Mouse (Mus musculus): ENCODE measurements around the gene Disp1. TPM values are rescaled to one million over a fixed set of nuclear protein-coding genes. Genes with fewer than 3 reads are reported as not detected.
A peak's percentile ranks its signal among the peaks of the same experiment; 100 is the strongest.

The Disp1 gene
- polyA plus RNA-seq, 1 experiment from 2014 or later, result 7.8 TPM

GRCm38 (mm10) chr1:183194763-183195162 lies 26.6 kb downstream of the Disp1 start:
- 0 out of 2 replicates have a peak overlapping the region, but pooled peaks have one; percentile 25 for H3K4me2 ChIP-seq
- 85% methylated on average over 18 of the region's 18 CpGs for WGBS
- no peak overlapping the region for H3K4me3 ChIP-seq
- H3K36me3 ChIP-seq, result no peaks in the 10 kb centered on the region
- H3K4me1 ChIP-seq (replicated peaks), result peaks cover 33% of the 10 kb centered on the region
- no peak for ATAC-seq (replicated peaks; ENCODE audit: insufficient number of reproducible peaks, insufficient read depth, low FRiP score, low read depth)
- H3K9me3 ChIP-seq (replicated peaks), result no peaks in the 10 kb centered on the region
- no peak overlapping the region for H3K9ac ChIP-seq
- H3K27ac ChIP-seq, result no peak overlapping the region
- H3K27me3 ChIP-seq, result no peaks in the 10 kb centered on the region

GRCm38 (mm10) chr1:183194151-183194550 lies 27.2 kb downstream of the Disp1 start:
- ATAC-seq (replicated peaks; ENCODE audit: insufficient number of reproducible peaks, insufficient read depth, low FRiP score, low read depth), result no peak

GRCm38 (mm10) chr1:183191398-183191797 lies 29.9 kb downstream of the Disp1 start:
- no peak overlapping the region for H3K27ac ChIP-seq
- no peak overlapping the region for H3K4me3 ChIP-seq
- H3K36me3 ChIP-seq, result no peaks in the 10 kb centered on the region
- peaks cover 57% of the 10 kb centered on the region for H3K4me1 ChIP-seq (replicated peaks)
- 70% methylated on average over 10 of the region's 10 CpGs for WGBS
- ATAC-seq (replicated peaks; ENCODE audit: insufficient number of reproducible peaks, insufficient read depth, low FRiP score, low read depth), result no peak
- no peak overlapping the region for H3K9ac ChIP-seq
- H3K27me3 ChIP-seq, result no peaks in the 10 kb centered on the region
- no peaks in the 10 kb centered on the region for H3K9me3 ChIP-seq (replicated peaks)
- no peak overlapping the region for H3K4me2 ChIP-seq

More at GRCm38 (mm10) chr1:183194151-183194550, 27.2 kb downstream of the Disp1 start:
- Histone ChIP-seq H3K4me1 (replicated peaks) (peaks cover 39% of the 10 kb centered on the region), H3K27me3 (no peaks in the 10 kb centered on the region), H3K27ac (no peak overlapping the region), H3K9me3 (replicated peaks) (no peaks in the 10 kb centered on the region), H3K4me3 (no peak overlapping the region), H3K36me3 (no peaks in the 10 kb centered on the region), H3K4me2 (peak overlapping the region; percentile 25), H3K9ac (no peak overlapping the region)
- WGBS, result 51% methylated on average over 5 of the region's 5 CpGs

- no peak for ATAC-seq (replicated peaks; ENCODE audit: insufficient number of reproducible peaks, insufficient read depth, low FRiP score, low read depth)
- Histone ChIP-seq H3K4me3 (no peak overlapping the region), H3K27me3 (no peaks in the 10 kb centered on the region), H3K4me2 (no peak overlapping the region), H3K4me1 (replicated peaks) (peaks cover 59% of the 10 kb centered on the region), H3K9me3 (replicated peaks) (no peaks in the 10 kb centered on the region), H3K9ac (no peak overlapping the region), H3K27ac (no peak overlapping the region), H3K36me3 (no peaks in the 10 kb centered on the region)
- WGBS, result 44% methylated on average over 9 of the region's 9 CpGs
Measured at GRCm38 (mm10) chr1:183190456-183190855, 30.9 kb downstream of the Disp1 start.

- H3K4me2 ChIP-seq, result no peak overlapping the region
- peak overlapping the region; percentile 34; the same call in 1 of the 2 replicates for H3K27ac ChIP-seq
- H3K4me3 ChIP-seq, result no peak overlapping the region
- H3K27me3 ChIP-seq, result no peaks in the 10 kb centered on the region
- peaks cover 59% of the 10 kb centered on the region for H3K4me1 ChIP-seq (replicated peaks)
- ATAC-seq (replicated peaks; ENCODE audit: insufficient number of reproducible peaks, insufficient read depth, low FRiP score, low read depth), result no peak
- WGBS, result 50% methylated on average over 10 of the region's 10 CpGs
- no peaks in the 10 kb centered on the region for H3K36me3 ChIP-seq
- no peak overlapping the region for H3K9ac ChIP-seq
- H3K9me3 ChIP-seq (replicated peaks), result no peaks in the 10 kb centered on the region
Measured at GRCm38 (mm10) chr1:183189014-183189662, 32.2 kb downstream of the Disp1 start.

- Histone ChIP-seq H3K9me3 (replicated peaks) (no peaks in the 10 kb centered on the region), H3K4me3 (no peak overlapping the region), H3K4me1 (replicated peaks) (peaks cover 61% of the 10 kb centered on the region), H3K36me3 (no peaks in the 10 kb centered on the region), H3K27me3 (no peaks in the 10 kb centered on the region), H3K27ac (peak overlapping the region; percentile 11), H3K4me2 (peak overlapping the region; percentile 6; the same call in 1 of the 2 replicates), H3K9ac (no peak overlapping the region)
- 50% methylated on average over 20 of the region's 20 CpGs for WGBS
- ATAC-seq (replicated peaks; ENCODE audit: insufficient number of reproducible peaks, insufficient read depth, low FRiP score, low read depth), result no peak
Measured at GRCm38 (mm10) chr1:183188115-183189013, 33.0 kb downstream of the Disp1 start.

- H3K9ac ChIP-seq, result no peak overlapping the region
- H3K4me3 ChIP-seq, result no peak overlapping the region
- WGBS, result 86% methylated on average over 6 of the region's 6 CpGs
- H3K4me2 ChIP-seq, result no peak overlapping the region
- no peak for ATAC-seq (replicated peaks; ENCODE audit: insufficient number of reproducible peaks, insufficient read depth, low FRiP score, low read depth)
- H3K9me3 ChIP-seq (replicated peaks), result no peaks in the 10 kb centered on the region
- H3K27ac ChIP-seq, result no peak overlapping the region
- H3K4me1 ChIP-seq (replicated peaks), result peaks cover 63% of the 10 kb centered on the region
- no peaks in the 10 kb centered on the region for H3K36me3 ChIP-seq
- no peaks in the 10 kb centered on the region for H3K27me3 ChIP-seq
Measured at GRCm38 (mm10) chr1:183185560-183185959, 35.8 kb downstream of the Disp1 start.

GRCm38 (mm10) chr1:183184681-183185080 lies 36.6 kb downstream of the Disp1 start:
- no peaks in the 10 kb centered on the region for H3K27me3 ChIP-seq
- no peak overlapping the region for H3K4me3 ChIP-seq
- H3K9ac ChIP-seq, result no peak overlapping the region
- no peak for ATAC-seq (replicated peaks; ENCODE audit: insufficient number of reproducible peaks, insufficient read depth, low FRiP score, low read depth)
- WGBS, result 72% methylated on average over 5 of the region's 5 CpGs
- no peak overlapping the region for H3K4me2 ChIP-seq
- no peaks in the 10 kb centered on the region for H3K9me3 ChIP-seq (replicated peaks)
- H3K27ac ChIP-seq, result no peak overlapping the region
- peaks cover 56% of the 10 kb centered on the region for H3K4me1 ChIP-seq (replicated peaks)
- no peaks in the 10 kb centered on the region for H3K36me3 ChIP-seq

GRCm38 (mm10) chr1:183183565-183183964 lies 37.8 kb downstream of the Disp1 start:
- Histone ChIP-seq H3K9me3 (replicated peaks) (no peaks in the 10 kb centered on the region), H3K9ac (no peak overlapping the region), H3K4me2 (0 out of 2 replicates have a peak overlapping the region, but pooled peaks have one; percentile 8), H3K36me3 (no peaks in the 10 kb centered on the region), H3K27ac (peak overlapping the region; percentile 16; the same call in 1 of the 2 replicates), H3K4me3 (no peak overlapping the region), H3K27me3 (no peaks in the 10 kb centered on the region), H3K4me1 (replicated peaks) (peaks cover 55% of the 10 kb centered on the region)
- ATAC-seq (replicated peaks; ENCODE audit: insufficient number of reproducible peaks, insufficient read depth, low FRiP score, low read depth), result peak; percentile 56; the same call in 1 of the 2 replicates
- WGBS, result 48% methylated on average over 5 of the region's 5 CpGs

GRCm38 (mm10) chr1:183182641-183183414 lies 38.5 kb downstream of the Disp1 start:
- Histone ChIP-seq H3K4me2 (peak overlapping the region; percentile 16; the same call in 1 of the 2 replicates), H3K9me3 (replicated peaks) (no peaks in the 10 kb centered on the region), H3K36me3 (no peaks in the 10 kb centered on the region), H3K27me3 (no peaks in the 10 kb centered on the region), H3K4me1 (replicated peaks) (peaks cover 52% of the 10 kb centered on the region), H3K27ac (peak overlapping the region; percentile 75), H3K9ac (no peak overlapping the region), H3K4me3 (no peak overlapping the region)
- WGBS, result 29% methylated on average over 12 of the region's 12 CpGs
- no peak for ATAC-seq (replicated peaks; ENCODE audit: insufficient number of reproducible peaks, insufficient read depth, low FRiP score, low read depth)

GRCm38 (mm10) chr1:183181030-183181395 lies 40.3 kb downstream of the Disp1 start:
- Histone ChIP-seq H3K9ac (no peak overlapping the region), H3K27me3 (no peaks in the 10 kb centered on the region), H3K4me3 (no peak overlapping the region), H3K36me3 (no peaks in the 10 kb centered on the region), H3K27ac (peak overlapping the region; percentile 40; the same call in 1 of the 2 replicates), H3K9me3 (replicated peaks) (no peaks in the 10 kb centered on the region), H3K4me1 (replicated peaks) (peaks cover 44% of the 10 kb centered on the region), H3K4me2 (no peak overlapping the region)
- 24% methylated on average over 2 of the region's 2 CpGs for WGBS
- no peak for ATAC-seq (replicated peaks; ENCODE audit: insufficient number of reproducible peaks, insufficient read depth, low FRiP score, low read depth)

Measured in heart, embryonic 15.5 days (tissue).